Mouse (Mus musculus): Measurements from ENCODE around the gene Izumo1.

DNA sequence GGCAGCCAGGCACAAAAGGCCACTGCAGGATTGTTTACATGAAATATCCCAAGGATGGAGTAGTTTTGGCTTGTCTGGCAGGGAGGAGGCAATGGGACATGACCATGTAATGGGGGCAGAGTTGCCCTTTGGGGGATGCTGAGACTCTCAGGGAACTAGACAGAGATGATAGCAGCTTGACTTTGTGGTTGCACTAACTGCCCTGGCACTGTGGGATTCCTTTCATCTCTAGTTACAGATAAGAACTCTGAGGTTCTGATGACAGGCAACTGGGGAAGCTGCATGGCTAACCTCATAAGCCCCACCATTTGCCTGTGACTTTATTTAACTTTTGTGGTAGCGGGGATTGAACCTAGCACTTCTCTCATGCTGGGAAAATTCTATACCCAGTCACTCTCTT lies 25.5 kb upstream of the Izumo1 start:
- TF ChIP-seq CTCF (IDR thresholded peaks at IDR 0.05; ENCODE audit: borderline replicate concordance, insufficient read depth, low read depth, low read length) (no peak), POLR2A (IDR thresholded peaks at IDR 0.05; ENCODE audit: borderline replicate concordance, insufficient read depth, low read length) (no peak)

Data from cerebellum, adult 2 months (tissue).